Mouse (Mus musculus) megakaryocyte, embryonic 14.5 days (primary cell): ENCODE data around the gene Setx. TPM values are rescaled to one million over a fixed set of nuclear protein-coding genes. Genes with fewer than 3 reads are reported as not detected.

Experiments used
- H3K27me3 ChIP-seq: replicated peaks from 2 replicates; pipeline ENCODE3; 2012; ENCODE audit warnings: inconsistent platforms
- H3K36me3 ChIP-seq: replicated peaks from 2 replicates; pipeline ENCODE3; 2012; ENCODE audit warnings: low read length, inconsistent platforms, mixed read lengths
- H3K4me1 ChIP-seq: 2 replicates; pipeline ENCODE4 v1.6.1; 2012; ENCODE audit warnings: inconsistent platforms
- H3K4me3 ChIP-seq: replicated peaks from 2 replicates; pipeline ENCODE3; 2012; ENCODE audit warnings: moderate library complexity, mild to moderate bottlenecking, inconsistent platforms
- H3K9me3 ChIP-seq: 2 replicates; pipeline ENCODE4 v1.6.1; 2012; ENCODE audit warnings: inconsistent platforms
- FLI1 ChIP-seq: IDR thresholded peaks from 2 replicates; pipeline ENCODE4 v1.6.1; 2012; ENCODE audit warnings: low read length, inconsistent platforms, mixed read lengths
- GATA1 ChIP-seq: IDR thresholded peaks from 3 replicates; pipeline ENCODE4 v1.6.1; 2012; ENCODE audit warnings: mixed read lengths, low read length, inconsistent platforms, borderline replicate concordance
- polyA plus RNA-seq: library from polyadenylated mRNA; stranded (reverse); fragments of >175 nt; gene quantifications from 2 replicates; pipeline ENCODE4 v1.2.3, GENCODE M21; 2012; ENCODE audit warnings: low replicate concordance; ENCODE audit not compliant: insufficient read depth

Gene Setx
- polyA plus RNA-seq, 1 experiment: 1.4 TPM

DNA sequence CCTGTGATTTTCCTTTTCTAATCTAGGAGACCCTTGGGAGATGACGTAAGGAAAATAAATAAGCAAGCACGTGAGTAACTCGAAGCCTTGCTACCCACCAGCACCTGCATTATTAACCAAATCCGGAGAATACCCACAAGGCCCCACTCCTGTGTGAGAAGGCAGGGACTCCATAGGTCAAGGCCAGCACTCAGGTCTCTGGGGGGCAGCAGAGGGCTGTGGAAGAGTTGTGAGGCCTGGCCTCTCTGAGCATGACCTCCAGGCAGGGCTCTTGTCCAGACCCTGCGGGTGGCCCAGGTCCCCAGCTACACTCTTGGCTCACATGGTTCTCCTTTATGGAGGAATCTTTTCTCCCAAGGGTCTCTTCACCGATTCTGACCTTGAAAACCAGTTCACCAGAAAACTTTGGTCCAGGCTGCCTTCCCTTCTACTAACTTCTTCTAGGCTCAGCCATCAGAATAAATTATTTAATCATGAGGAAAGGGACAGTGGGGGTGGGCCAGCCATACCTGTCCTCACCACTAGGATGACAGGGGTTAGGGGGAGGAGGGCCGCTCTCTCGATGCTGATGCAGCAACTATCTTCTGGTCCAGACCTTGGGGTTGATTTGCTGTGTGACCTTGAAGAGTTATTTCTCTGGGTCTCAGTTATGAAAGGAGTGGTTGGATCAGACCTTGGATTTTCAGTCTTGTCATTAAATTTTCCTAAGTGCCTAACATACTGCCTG, 92.5 kb downstream of the Setx start:
- Histone ChIP-seq H3K36me3 (no peaks in the 10 kb centered on the region), H3K9me3 (0 out of 2 replicates have a peak, but pooled peaks cover 3% of the 10 kb centered on the region), H3K4me3 (no peak overlapping the region), H3K4me1 (no peaks in the 10 kb centered on the region), H3K27me3 (peaks cover 71% of the 10 kb centered on the region)
- TF ChIP-seq GATA1 (no peak), FLI1 (no peak)

DNA sequence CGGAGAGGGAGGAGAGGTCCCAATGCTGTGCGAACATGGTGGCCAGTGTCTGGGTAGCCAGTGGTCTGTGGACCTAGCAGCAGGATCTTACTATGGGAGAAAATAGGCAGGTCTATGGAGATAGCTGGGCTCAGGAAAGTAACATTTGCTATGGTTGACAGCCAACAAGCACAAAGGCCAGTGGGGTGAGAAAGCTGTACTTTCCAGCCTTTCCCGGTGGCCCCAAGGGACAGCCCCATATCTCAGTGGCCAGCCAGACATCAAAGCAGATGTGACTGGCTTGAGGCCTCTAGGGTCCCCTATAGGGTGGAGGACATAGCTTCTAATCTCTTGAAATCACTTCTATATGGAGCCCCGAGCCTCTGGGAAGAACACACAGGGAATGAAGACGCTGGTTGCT, 93.1 kb downstream of the Setx start:
- H3K4me3 ChIP-seq: no peak overlapping the region
- no peaks in the 10 kb centered on the region for H3K36me3 ChIP-seq
- no peaks in the 10 kb centered on the region for H3K4me1 ChIP-seq
- 0 out of 2 replicates have a peak, but pooled peaks cover 3% of the 10 kb centered on the region for H3K9me3 ChIP-seq
- H3K27me3 ChIP-seq: peaks cover 70% of the 10 kb centered on the region
- TF ChIP-seq GATA1: no peak
- TF ChIP-seq FLI1: no peak

DNA sequence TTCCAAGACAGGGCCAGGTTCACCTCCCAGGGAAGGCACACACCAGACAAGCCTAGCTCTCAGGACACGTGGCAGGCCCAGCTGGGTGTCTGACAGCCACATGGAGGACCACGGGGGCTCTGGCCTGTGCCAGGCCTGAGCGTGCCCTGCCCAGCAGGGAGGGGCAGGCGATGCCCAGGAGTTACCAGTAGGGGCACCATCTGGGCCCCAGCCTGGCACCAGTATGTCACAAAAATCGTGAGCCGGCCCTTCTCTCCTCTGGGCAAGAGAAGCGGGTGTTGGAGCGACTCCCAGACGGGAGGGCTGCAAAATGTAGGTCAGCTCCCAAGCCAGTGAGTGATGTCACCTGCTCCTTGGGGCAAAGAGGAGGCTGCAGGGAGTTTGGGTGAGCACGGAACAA, 93.9 kb downstream of the Setx start:
- Histone ChIP-seq H3K36me3 (no peaks in the 10 kb centered on the region), H3K27me3 (peaks cover 70% of the 10 kb centered on the region), H3K4me1 (peaks cover 5% of the 10 kb centered on the region), H3K9me3 (0 out of 2 replicates have a peak, but pooled peaks cover 3% of the 10 kb centered on the region), H3K4me3 (no peak overlapping the region)
- TF ChIP-seq FLI1 (no peak), GATA1 (no peak)

DNA sequence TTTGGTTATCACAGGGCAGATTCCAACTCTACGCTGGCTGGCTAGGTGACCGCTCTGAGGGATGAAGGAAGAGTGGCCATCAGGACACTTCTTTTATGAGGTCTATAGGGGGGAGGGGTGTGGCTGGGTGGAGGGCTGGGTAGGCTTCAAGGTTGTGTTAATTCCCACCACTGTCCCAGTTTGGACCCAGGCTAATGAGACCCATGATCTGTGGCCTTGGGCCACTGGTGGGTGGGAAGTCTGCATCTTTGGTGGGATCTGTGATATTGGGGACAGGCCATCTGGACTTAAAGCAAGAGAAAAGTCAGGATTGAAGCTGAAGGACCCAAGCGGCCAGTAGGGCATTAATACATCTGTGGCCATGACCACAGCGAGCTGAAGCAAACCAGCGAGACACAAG, 94.8 kb downstream of the Setx start:
- Histone ChIP-seq H3K27me3 (peaks cover 72% of the 10 kb centered on the region), H3K4me1 (peaks cover 5% of the 10 kb centered on the region), H3K4me3 (no peak overlapping the region), H3K9me3 (0 out of 2 replicates have a peak, but pooled peaks cover 3% of the 10 kb centered on the region), H3K36me3 (no peaks in the 10 kb centered on the region)
- TF ChIP-seq GATA1 (no peak), FLI1 (no peak)

DNA sequence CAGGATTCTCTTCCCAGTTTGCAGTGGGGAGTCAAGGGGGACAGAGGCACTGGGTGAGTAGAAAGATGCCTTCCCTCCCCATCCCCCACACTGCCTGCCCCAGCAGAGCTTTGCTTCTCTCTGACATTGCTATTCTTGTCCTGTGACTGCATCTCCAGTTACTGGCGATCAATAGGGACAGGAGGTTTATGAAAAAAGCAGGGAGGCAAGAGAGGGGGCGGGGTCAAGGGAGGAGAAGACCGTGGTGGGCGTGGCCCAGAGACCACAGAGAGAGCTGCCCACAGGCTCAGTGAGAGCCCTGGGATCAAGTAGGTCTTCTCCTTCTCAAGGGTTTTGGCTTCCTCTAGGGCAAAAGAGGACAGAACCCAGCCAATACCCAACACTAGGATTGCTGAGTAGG, 98.3 kb downstream of the Setx start:
- Histone ChIP-seq H3K4me3 (no peak overlapping the region), H3K27me3 (peaks cover 67% of the 10 kb centered on the region), H3K36me3 (no peaks in the 10 kb centered on the region), H3K9me3 (0 out of 2 replicates have a peak, but pooled peaks cover 3% of the 10 kb centered on the region), H3K4me1 (peaks cover 5% of the 10 kb centered on the region)
- TF ChIP-seq GATA1 (no peak), FLI1 (no peak)

DNA sequence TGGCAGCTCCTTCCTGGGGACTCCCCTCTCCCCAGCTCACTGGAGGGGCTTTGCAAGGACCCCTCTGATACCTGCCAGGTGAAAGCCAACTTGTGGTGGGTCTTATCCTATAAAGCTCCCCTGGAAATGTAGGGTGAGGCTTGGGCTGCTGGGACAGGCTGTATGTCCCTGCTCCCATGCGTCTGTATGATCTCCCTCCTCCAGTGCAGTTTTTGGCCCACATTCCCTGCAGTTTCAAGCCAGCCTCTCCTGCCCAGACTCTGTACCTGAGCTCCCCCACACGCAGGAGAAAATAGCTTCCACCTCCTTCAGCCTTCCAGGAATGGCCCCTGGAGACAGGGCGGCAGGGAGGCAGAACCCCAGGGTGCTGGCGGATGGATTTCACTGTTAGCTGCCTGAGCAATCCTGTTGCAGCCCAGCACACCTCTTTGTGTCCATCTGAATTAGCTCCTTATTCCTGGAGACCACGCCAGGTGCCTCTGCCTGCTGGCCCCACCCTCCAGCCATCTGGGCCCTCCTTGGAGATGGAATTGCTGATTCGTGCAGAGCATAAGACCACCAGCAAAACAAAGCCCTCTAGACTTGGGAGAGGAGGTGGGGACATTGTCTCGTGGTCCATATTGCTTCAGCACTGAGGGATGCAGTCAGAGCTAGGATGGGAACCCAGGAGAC, 99.7 kb downstream of the Setx start:
- no peak overlapping the region for H3K4me3 ChIP-seq
- 0 out of 2 replicates have a peak, but pooled peaks cover 3% of the 10 kb centered on the region for H3K9me3 ChIP-seq
- H3K4me1 ChIP-seq: peaks cover 5% of the 10 kb centered on the region
- H3K36me3 ChIP-seq: no peaks in the 10 kb centered on the region
- TF ChIP-seq GATA1 (no peak), FLI1 (no peak)
- H3K27me3 ChIP-seq: peaks cover 70% of the 10 kb centered on the region

DNA sequence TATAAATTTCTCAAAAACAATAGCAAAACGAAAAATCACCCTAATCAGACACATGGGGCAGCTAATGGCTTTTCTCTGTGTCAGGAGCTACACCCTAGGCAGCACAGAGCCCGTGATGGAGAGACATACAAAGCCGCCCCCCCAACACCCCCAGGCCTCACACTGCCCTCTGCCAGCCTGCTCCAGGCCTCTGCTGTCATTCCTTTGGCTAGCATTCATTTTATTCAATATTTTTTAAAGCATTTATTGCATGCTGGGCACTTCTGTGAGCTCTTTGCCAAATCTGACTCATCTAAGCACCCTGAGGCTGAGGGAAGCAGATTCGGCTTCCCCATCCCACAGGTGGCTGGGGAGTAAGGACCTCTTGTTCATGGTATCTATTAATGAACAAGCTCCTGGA, 102.7 kb downstream of the Setx start:
- peaks cover 5% of the 10 kb centered on the region for H3K4me1 ChIP-seq
- no peaks in the 10 kb centered on the region for H3K9me3 ChIP-seq
- peaks cover 66% of the 10 kb centered on the region for H3K27me3 ChIP-seq
- H3K36me3 ChIP-seq: no peaks in the 10 kb centered on the region
- TF ChIP-seq FLI1 (no peak), GATA1 (no peak)
- H3K4me3 ChIP-seq: no peak overlapping the region

DNA sequence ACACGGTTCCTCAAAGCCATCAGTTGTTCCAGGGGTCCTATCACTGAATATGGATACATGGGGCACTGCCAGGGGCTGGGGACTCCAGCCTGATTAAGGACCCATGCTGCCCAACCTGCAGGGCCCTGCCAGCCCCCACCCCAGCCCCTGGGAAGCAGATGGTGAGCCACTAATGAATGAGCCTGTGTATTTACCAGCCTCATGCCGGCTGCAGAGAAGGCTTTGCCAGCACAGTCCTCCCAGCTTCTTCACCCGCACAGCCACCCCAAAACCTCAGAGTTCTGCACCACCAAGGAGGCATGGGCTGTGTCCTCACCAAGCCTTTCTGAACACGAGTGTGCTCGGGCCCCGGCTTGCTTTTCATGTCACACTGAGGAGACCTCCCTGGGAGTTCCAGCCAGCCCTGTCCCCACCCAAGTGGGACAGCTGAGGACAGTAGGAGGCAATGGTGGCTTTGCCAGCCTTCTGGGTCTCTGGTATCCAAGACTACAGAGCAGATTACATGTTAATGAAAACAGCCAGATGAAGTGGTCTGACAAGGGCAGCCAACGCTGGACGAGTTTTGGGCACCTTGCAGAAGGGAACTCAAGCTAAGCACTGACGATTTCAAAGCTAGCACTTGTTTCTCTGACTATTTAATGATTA, 106.3 kb downstream of the Setx start:
- no peak overlapping the region for H3K4me3 ChIP-seq
- peaks cover 64% of the 10 kb centered on the region for H3K27me3 ChIP-seq
- no peaks in the 10 kb centered on the region for H3K4me1 ChIP-seq
- H3K36me3 ChIP-seq: no peaks in the 10 kb centered on the region
- TF ChIP-seq FLI1: no peak
- no peak for TF ChIP-seq GATA1
- H3K9me3 ChIP-seq: 0 out of 2 replicates have a peak, but pooled peaks cover 3% of the 10 kb centered on the region

Other genes starting within 250 kb of the Setx start
- not detected in 2 replicates for gene Barhl1, start 207.5 kb upstream of the Setx start, polyA plus RNA-seq
- gene Cfap77, start 69.1 kb upstream of the Setx start, polyA plus RNA-seq: 0.25 TPM in 1 of 2 replicates, not detected in the other
- 3.2 TPM in 1 of 2 replicates, not detected in the other for gene Ttf1, start 63.9 kb upstream of the Setx start, polyA plus RNA-seq
- 3.1 TPM in 1 of 2 replicates, not detected in the other for gene Ntng2, start 128.8 kb downstream of the Setx start, polyA plus RNA-seq
- gene Med27, start 222.6 kb downstream of the Setx start, polyA plus RNA-seq: 99.7 and 135 TPM in 2 replicates